Mouse (Mus musculus) spleen, postnatal 14 days (tissue): Measurements from ENCODE around the gene Exog.

Source experiments
- DNase-seq, 2 experiments: peaks; one replicate each; pipeline ENCODE4 v3.0.0; 2021 to 2022; ENCODE audit warnings: low spot score in 2 of 2

The Exog gene

DNA sequence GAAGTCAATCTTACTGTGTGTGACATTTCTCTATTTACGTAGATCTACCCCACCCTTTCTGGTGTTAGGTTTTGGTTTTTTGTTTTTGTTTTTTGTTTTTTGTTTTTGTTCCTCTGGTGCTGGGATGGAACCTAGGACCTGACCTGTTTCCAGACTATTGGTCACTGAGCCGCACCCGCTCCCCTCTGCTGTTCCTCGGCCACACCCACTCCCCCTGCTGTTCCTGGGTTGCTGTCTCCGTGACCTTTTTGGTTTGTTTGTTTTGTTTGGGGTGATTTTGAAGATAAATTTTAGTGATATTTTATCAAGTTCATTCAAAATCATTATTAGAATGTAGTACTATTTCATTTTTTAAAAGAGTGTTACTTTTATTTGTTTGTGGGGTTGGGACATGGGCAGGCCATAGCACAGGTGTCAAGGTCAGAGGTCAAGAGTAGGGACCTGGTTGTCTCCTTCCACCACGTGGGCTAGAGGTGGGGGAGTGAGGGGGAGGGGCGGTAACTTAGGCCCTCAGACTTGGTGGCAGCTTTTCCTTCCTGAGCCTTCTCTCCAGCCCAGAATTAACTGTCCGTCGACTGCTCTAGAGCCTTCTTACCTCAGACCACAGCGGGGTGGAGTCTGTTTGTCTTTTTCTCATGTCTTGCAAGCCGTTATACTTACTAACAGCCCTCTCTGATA, 60.4 kb downstream of the Exog start:
- DNase-seq, result no peak

- DNase-seq, result no peak
Measured at GRCm38 (mm10) chr9:119510902-119511301, 66.2 kb downstream of the Exog start.

GRCm38 (mm10) chr9:119512993-119513392, 68.2 kb downstream of the Exog start:
- no peak for DNase-seq

GRCm38 (mm10) chr9:119513816-119514215, 69.1 kb downstream of the Exog start:
- no peak for DNase-seq

DNA sequence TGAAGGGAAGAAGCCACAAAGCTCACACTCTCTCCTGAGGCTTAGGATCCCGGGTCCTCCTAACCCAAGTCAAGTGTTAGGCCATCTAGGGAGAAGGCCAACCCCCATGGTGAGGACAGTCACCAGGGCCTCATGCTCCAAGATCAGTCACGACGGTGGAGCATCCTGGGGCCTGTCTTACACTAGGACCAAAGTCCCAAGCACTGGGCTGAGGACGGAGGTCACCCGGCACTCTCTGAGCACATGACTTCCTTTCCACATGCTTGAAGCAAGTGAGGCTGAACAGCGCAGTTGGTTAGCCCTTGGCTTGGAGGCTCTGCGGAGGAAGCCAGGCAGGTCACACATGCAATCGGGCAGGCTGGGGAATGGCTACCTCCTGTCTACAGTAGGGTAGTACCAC, 70.2 kb downstream of the Exog start:
- no peak for DNase-seq
